Mouse (Mus musculus) NIH3T3 (cell line): ENCODE measurements around the gene Tgm5.
"Not testable (repeated sequence)": the region's sequence is repeated elsewhere in the genome, so short reads cannot be mapped to it uniquely, and the experiment has no call there.

Source experiments
- DNase-seq: peaks from one replicate; pipeline ENCODE4 v3.0.0-alpha.2; 2012; ENCODE audit warnings: low read depth

The Tgm5 gene

DNA sequence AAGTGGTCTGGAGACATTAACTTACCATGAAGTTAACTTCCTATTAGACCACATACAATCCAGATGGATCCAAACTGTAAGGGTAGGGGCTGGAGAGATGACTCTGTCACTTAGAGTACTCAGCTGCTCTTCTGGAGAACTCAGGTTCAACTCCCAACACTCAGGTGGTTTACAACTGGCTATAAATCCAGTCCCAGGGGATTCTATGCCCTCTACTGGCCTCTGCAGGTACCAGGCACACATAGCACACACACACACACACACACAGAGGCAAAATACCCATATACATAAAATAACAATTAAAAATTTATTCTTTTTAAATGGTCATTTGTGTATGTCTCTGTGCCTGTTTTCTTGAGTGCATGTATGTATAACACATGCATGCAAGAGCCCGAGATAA is 46.3 kb downstream of the Tgm5 start:
- DNase-seq = no peak

DNA sequence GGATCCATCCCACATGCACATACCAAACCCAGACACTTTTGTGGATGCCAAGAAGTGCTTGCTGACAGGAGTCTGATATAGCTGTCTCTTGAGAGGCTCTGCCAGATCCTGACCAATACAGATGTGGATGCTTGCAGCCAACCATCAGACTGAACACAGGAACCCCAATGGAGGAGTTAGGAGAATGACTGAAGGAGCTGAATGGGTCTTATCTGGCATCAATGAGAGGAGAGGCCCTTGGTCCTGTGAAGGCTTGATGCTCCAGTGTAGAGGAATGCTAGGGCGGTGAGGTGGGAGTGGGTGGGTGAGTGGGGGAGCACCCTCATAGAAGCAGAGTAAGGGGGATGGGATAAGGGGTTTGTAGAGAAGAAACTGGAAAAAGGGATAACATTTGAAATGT is 46.8 kb downstream of the Tgm5 start:
- DNase-seq = not testable (repeated sequence)

DNA sequence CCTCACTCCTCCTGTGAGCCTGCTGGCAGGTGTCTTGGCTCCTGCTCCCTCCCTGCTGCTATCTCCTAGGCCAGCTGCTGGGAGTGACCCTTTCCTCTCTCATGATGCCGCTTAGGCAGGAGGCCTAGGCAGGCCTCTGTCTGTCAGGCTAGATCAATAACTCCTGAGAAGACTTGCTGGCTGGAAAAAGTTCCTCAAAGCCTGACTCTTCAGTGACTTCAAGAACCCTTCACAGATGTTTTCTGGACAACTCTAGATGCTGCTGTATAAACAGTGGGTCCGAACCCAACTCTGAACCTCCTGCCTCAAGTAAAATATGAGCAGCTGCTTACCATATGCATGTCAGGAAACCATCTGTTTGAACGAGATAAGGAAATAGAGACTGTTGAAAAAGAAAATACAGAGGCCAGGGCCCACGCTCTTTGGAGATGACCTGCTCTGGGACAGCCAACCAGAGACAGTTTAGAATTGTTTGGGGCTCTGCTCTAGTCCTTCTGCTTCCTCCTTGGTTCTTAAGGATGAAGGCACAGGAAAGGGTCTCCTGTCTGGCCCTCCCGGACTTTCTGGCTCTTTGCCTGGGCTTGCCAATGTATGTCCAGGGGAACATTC is 48.8 kb downstream of the Tgm5 start, which contains the start of gene Epb42:
Epb42 (minus strand) TSS at position 340 of the 609 bp plus-strand sequence.
- no peak for DNase-seq

DNA sequence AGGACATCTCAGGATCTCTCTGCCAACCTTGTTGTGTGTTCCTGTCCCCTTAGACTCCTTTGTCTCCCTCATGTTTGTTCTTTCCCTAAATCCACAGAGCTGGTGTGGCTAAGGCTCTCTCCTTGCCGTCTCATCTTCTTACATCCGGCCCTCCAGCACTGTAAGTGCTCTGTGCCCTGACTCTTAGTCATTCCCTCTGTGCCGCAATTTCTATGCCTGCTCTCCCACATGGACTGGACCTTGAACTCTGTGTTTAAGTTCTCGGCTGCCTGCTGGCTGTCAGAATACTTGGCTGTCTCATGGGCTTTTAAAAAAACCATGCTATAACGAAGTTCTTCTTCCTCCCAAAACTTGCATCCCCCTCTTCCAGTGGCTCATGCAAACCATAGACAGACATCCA is 62.7 kb downstream of the Tgm5 start:
- DNase-seq = peak; percentile 27

DNA sequence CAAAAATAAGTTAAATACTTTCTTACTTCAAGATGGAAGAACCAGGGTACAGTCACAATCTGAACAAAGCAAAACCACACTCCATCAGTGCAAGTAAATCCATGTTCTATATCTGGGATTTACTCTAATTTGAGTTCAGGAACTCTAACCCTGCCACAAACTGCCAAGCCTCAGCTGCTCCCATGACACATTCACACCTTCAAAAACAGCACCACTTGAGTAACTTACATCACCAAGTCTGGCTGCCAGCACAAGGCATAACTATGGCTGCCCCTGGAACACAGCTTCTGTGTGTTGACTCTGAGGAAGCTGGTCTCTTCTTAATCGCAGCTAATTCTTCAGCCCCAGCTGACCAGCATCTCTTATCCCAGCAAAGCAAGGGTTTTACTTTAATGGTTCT is 68.5 kb downstream of the Tgm5 start:
- DNase-seq = no peak

DNA sequence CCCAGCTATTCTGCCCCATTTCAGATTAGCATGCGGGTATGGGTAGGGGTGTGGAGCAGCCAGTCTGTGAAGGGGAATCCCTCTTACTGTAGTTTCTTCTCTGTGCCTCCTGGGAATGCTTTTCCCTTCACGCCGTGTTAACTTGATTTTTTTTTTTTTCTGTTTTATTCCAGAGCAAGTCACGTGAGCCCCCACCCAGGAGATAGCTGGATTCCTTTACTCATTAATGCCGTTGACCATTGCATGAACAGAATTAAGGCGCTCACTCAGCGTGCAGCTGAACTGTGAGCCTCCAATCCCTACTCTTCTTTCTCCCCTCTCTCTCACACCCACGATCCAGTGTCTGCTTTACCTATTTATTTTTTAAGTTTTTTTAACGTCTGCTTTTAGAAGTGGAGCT is 69.4 kb downstream of the Tgm5 start:
- DNase-seq = no peak

DNA sequence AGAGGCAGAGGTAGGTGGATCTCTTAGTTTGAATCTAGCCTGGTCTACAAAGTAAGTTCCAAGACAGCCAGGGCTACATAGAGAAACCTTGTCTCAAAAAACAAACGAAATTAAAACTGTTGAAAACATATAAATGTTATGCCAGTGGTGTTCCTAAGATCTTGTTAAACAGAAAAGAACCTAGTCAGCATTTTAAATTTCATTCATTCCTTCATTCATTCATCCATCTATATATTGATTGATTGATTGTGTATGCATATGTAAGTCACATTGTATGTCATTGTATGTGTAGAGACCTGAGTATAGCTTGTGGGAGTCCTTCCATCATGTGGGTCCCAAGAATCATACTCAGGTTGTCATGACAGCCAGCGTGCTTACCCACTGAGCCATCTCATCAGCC is 70.1 kb downstream of the Tgm5 start:
- DNase-seq = no peak

DNA sequence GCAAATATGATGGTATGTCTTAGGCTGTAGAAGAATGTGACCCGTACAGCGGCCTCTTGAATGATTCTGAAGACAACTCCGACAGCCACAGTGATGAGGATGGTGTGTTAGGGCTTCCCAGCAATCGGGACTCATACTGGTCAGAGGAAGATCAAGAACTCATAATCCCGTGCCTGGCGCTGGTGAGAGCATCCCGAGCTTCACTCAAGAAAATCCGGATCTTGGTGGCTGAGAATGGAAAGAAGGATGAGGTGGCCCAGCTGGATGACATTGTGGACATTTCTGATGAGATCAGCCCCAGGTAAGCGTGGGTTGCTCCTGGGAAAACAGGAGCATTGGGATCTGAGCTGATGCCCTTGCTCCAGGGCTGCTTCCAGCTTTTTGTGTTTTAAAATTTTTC is 73.0 kb downstream of the Tgm5 start:
- DNase-seq = no peak

DNA sequence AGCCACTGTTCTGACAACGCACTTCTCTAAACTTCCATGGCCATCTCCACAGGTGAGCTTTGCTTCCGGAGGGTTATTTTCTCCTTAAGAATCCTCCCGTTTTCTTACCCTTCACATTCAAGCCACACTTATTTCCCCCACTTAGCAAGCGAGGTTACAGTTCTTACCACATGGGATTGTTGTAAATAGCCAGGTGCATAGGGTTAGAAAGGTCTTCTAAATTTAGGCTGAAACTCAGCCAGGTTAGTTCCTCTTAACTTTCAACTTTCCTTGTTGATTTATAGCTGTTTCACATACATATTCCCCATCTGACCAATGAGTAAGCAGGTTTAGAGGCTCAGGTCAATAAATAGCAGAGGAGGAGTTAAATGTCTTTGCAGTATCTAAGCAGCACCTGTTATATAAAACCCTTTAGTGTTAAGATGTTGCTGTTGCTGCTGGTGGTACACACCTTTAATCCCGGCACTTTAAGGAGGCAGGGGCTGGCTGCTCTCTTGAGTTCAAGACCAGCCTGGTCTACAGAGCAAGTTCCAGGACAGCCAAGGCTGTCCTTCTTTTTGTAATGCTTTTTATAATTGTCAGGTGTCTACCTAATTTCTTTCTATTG is 76.5 kb downstream of the Tgm5 start:
- no peak for DNase-seq

DNA sequence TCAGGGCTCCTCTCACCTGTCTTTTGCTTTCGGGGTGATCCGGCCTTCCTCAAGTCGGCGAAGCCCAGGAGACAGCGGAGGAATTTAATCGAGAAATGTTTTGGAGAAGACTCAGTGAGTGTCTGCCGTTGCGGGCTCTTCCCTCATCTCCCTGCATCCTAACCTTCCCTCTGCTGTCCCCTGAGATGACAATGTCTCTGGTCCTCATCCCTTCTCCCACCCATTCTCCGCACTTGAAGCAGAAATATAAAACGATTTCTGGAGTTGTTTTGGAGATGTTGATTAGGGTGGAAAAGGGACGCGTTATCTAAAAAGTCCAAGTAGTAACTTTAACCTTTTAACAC is 77.0 kb downstream of the Tgm5 start:
- no peak for DNase-seq

DNA sequence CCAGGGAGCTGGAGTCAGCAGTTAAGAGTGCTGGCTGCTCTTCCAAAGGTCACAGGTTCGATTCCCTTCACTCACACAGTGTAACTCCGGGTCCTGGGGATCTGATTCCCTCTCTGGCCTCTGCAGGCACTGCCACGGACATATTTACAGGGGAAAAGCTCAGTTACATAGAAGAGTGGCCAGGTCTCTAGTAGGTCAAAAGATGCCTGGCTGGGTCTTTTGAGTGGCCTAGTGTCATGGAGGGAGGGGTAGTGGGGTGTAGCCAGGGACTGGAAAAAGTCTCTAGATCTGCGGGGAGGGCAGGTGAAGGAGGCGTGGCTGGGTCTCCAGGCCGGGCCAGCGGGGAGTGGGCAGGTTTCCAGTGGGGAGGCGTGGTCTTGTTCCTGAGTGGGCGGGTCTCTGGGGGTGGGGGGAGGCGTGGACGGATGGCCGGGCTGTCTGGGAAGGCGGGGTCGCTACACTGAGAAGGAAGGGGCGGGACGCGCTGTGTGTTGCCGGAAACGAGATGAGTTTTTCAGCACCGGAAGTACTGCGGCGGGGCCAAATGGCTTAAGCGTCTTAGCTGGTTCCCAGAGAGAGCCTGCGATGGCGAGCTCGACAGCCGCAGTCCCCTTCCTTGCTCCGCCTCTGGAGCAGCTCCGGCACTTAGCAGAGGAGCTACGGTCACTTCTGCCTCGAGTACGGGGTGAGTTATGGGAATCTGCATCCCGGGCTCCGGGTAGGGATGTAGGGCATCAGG is 77.5 kb downstream of the Tgm5 start, which contains the start of gene Ccndbp1:
Ccndbp1 (plus strand) TSS at position 479 of the 739 bp plus-strand sequence.
- DNase-seq = peak; percentile 96

DNA sequence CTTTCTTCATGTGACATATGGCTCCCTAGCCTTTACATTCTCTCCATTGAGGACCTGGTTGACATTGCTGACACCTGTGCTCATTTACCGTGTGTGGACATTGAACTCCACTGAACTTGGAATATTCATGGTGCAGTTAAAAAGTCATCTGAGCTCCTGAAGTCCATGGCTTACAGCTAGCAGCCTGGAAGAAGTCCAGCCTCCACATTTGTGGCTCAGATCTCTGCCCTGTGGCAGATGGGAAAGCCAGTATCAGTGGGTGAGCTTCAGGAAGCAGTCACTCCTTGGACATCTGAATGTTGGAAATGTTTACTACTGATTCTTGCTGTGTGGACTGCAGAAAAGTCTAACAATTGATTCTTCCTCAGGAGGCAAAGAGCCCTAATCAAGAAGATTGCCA is 78.7 kb downstream of the Tgm5 start:
- DNase-seq = no peak

DNA sequence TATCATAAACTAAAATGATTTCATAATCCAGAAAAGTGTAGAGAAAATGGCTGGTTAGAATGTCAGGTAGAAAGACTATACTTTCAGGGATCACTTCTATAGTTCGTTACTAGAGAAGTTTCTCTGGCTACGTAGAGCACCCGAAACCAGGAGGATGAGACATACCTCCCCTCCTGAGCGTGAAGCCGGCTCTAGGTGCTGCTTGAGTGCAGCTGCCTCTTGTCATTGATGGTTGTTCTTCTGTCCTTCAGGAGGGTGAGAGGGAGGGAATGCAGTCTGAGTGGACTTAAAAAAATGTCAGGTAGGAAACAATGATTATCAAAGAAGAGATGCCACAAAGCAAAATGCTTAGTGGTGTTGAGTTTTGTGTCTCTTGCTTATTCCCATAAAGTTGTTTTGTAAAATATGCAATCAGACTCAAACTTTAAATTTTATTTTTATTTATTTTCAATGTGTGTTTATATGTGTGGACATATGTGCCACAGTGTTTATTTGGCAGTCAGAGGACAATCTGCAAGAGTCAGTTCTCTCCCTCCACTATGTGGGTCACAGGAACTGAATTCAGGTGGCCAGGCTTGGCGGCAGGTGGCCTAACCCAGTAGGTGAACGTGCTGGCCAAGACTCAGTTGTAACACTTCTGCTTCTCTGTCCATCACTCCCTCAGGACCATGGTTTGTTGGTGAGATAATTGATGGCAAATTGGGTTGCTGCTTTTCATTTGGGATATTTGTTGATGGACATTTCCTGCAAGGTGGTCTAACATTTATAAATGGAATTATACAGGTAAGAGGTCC is 81.4 kb downstream of the Tgm5 start:
- no peak for DNase-seq

DNA sequence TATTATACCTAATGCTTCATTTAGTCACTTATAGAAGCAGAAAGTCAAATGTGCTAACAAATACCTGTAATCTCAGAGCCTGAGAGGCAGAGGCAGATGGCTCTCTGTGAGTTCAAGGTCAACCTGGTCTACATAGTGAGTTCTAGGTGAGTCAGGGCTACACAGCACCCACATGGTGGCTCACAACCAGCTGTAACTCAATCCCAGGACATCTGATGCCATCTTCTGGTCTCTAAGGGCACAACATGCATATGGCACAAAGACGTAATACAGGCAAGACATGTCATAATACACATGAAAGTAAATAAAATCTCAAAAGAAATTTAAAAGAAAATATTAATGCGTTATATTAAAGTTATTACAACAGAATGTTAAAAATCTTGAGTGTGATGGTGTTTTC is 82.1 kb downstream of the Tgm5 start:
- peak; percentile 25 for DNase-seq

DNA sequence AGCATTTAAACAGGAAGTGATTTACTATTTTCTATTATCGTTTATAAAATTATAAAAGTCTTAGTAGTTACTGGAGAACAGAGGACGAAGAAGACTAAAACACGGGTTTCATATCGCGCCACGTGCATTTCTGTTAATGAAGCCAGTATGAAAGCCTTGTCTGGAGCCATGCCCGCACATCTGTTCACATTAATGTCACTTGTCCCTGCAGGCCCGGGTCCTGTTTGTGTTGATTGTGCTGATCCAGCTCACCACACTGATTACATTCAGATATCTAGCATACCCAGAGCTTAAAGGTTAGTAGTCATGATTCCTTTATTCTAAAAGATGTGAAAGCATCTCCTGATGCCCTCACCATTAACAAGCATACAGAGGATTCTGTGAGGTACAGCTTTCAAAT is 86.8 kb downstream of the Tgm5 start:
- no peak for DNase-seq

DNA sequence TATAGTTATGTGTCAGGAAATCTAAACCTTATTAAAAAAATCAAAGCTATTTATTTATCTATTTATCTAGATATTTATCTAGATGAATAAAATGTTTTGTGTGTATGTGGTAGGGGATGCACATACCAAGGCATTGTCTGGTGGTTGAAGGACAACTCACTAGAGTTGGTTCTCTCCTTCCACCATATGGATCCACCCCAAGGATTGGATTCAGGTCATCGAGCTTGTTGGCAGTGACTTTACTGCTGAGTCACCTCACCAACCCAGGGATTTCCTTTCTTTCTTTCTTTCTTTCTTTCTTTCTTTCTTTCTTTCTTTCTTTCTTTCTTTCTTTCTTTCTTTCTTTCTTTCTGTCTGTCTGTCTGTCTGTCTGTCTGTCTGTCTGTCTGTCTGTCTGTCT is 89.0 kb downstream of the Tgm5 start:
- not testable (repeated sequence) for DNase-seq
